Mouse (Mus musculus) small intestine, adult 2 months (tissue): Measurements from ENCODE around the gene Gm10271. TPM values are rescaled to one million over a fixed set of nuclear protein-coding genes. Genes with fewer than 3 reads are reported as not detected.

Source experiments
- H3K27ac ChIP-seq: fragments of 200-500 bp; 2 replicates; pipeline ENCODE4 v1.5.1; 2012; ENCODE audit warnings: low read depth, low read length, control low read depth, inconsistent platforms; ENCODE audit not compliant: insufficient read depth
- H3K27me3 ChIP-seq: fragments of 200-500 bp; 2 replicates; pipeline ENCODE4 v1.6.1; 2012; ENCODE audit warnings: mild to moderate bottlenecking, moderate library complexity, low read length, inconsistent platforms; ENCODE audit not compliant: control insufficient read depth, insufficient read depth
- H3K36me3 ChIP-seq: fragments of 200-500 bp; 2 replicates; pipeline ENCODE4 v1.6.1; 2012; ENCODE audit warnings: mild to moderate bottlenecking, low read length, control low read depth, inconsistent platforms; ENCODE audit not compliant: control insufficient read depth, insufficient read depth
- H3K4me1 ChIP-seq: fragments of 200-500 bp; 2 replicates; pipeline ENCODE4 v1.6.1; 2012; ENCODE audit warnings: low read length, inconsistent platforms, mixed read lengths; ENCODE audit not compliant: control insufficient read depth, insufficient read depth, insufficient read length
- H3K4me3 ChIP-seq: fragments of 200-500 bp; 2 replicates; pipeline ENCODE4 v1.5.1; 2012; ENCODE audit warnings: low read depth, mild to moderate bottlenecking, control low read depth, inconsistent platforms, low read length, moderate library complexity
- CTCF ChIP-seq: fragments of 200-500 bp; IDR thresholded peaks from 2 replicates; pipeline ENCODE4 v1.5.1; 2012; ENCODE audit warnings: low read depth, mild to moderate bottlenecking, control low read depth, inconsistent platforms, low read length, moderate library complexity, mixed read lengths; ENCODE audit not compliant: insufficient replicate concordance, insufficient read length; ENCODE audit errors: extremely low read depth
- POLR2A ChIP-seq: fragments of 200-500 bp; IDR thresholded peaks from 2 replicates; pipeline ENCODE4 v1.6.1; 2012; ENCODE audit warnings: low read depth, mild to moderate bottlenecking, control low read depth, inconsistent platforms, low read length, moderate library complexity
- WGBS: fragments of 180-500 bp; shearing (Covaris S2); methylation state at CpG from one replicate; pipeline ENCODE4 v1.1.7; 2018; 5-methylcytosine and 5-hydroxymethylcytosine counted together
- polyA plus RNA-seq: library from polyadenylated mRNA; depleted of rRNA; stranded (reverse); fragments of >200 nt; gene quantifications from 2 replicates; pipeline ENCODE4 v1.2.3, GENCODE M21; 2012

Gm10271 gene
- polyA plus RNA-seq, 1 experiment: not detected

- Histone ChIP-seq H3K4me3 (no peak overlapping the region), H3K4me1 (no peaks in the 10 kb centered on the region), H3K27ac (no peak overlapping the region), H3K36me3 (no peaks in the 10 kb centered on the region), H3K27me3 (no peaks in the 10 kb centered on the region)
- 70% methylated on average over 2 of the region's 2 CpGs for WGBS
- TF ChIP-seq POLR2A: no peak
- TF ChIP-seq CTCF: no peak
Observed at GRCm38 (mm10) chr10:116977858-116978257, 5.4 kb upstream of the Gm10271 start.

DNA sequence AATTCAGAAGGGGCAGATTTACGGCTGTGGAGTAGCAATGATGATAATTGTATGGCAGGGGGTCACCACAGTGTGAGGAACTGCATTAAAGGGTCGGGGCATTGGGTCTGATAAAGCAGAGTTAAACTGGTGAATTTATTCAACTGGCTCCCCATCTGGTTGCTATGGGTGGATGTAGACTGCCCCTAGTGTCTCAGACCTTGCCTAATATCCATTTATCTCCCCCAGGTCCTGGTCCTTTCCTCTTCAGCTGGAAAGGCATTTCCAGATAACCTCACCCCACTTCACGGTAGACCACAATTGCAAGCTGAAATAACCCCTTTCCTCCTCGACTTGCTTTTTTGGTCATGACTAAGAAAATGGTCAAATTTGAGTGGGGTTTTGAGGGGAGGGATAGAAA lies 5.0 kb upstream of the Gm10271 start:
- no peak overlapping the region for H3K4me3 ChIP-seq
- no peaks in the 10 kb centered on the region for H3K36me3 ChIP-seq
- 49% methylated on average over 4 of the region's 4 CpGs for WGBS
- H3K4me1 ChIP-seq: no peaks in the 10 kb centered on the region
- no peak for TF ChIP-seq CTCF
- TF ChIP-seq POLR2A: no peak
- no peaks in the 10 kb centered on the region for H3K27me3 ChIP-seq
- H3K27ac ChIP-seq: no peak overlapping the region

GRCm38 (mm10) chr10:116968741-116969140 lies 3.7 kb downstream of the Gm10271 start:
- Histone ChIP-seq H3K27ac (no peak overlapping the region), H3K36me3 (no peaks in the 10 kb centered on the region), H3K27me3 (no peaks in the 10 kb centered on the region), H3K4me1 (no peaks in the 10 kb centered on the region), H3K4me3 (no peak overlapping the region)
- WGBS: 58% methylated on average over 4 of the region's 4 CpGs
- TF ChIP-seq POLR2A: no peak
- TF ChIP-seq CTCF: no peak

GRCm38 (mm10) chr10:116966065-116966464 lies 6.3 kb downstream of the Gm10271 start:
- Histone ChIP-seq H3K4me1 (no peaks in the 10 kb centered on the region), H3K27me3 (no peaks in the 10 kb centered on the region), H3K4me3 (no peak overlapping the region), H3K36me3 (no peaks in the 10 kb centered on the region), H3K27ac (no peak overlapping the region)
- TF ChIP-seq CTCF: no peak
- no peak for TF ChIP-seq POLR2A
- 57% methylated on average over 6 of the region's 6 CpGs for WGBS

DNA sequence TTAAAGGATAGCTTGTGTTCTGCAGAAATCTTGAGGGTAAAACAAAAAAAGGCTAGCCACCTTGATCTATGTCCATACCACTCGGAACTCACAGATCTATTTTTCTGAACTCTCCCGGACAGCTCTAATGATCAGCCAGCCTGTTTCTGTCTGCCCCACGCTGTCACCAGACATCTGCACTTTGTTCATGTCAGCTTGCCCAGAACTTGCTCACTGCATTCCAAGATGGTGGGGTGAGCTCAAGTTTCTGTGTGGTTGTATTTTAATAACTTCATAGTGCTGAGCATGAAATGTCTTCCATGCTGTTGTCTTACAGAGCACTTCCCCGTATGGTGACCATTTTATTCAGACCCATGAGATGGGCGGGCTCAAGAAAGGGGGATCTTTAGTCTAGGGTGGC lies 7.1 kb downstream of the Gm10271 start:
- no peaks in the 10 kb centered on the region for H3K36me3 ChIP-seq
- no peaks in the 10 kb centered on the region for H3K4me1 ChIP-seq
- H3K4me3 ChIP-seq: no peak overlapping the region
- no peaks in the 10 kb centered on the region for H3K27me3 ChIP-seq
- TF ChIP-seq POLR2A: no peak
- no peak for TF ChIP-seq CTCF
- 60% methylated on average over 5 of the region's 5 CpGs for WGBS
- no peak overlapping the region for H3K27ac ChIP-seq

- Histone ChIP-seq H3K27ac (no peak overlapping the region), H3K36me3 (no peaks in the 10 kb centered on the region), H3K4me3 (no peak overlapping the region), H3K27me3 (no peaks in the 10 kb centered on the region), H3K4me1 (no peaks in the 10 kb centered on the region)
- TF ChIP-seq POLR2A (no peak), CTCF (no peak)
- 71% methylated on average over 4 of the region's 4 CpGs for WGBS
Observed at GRCm38 (mm10) chr10:116964571-116964970, 7.8 kb downstream of the Gm10271 start.

DNA sequence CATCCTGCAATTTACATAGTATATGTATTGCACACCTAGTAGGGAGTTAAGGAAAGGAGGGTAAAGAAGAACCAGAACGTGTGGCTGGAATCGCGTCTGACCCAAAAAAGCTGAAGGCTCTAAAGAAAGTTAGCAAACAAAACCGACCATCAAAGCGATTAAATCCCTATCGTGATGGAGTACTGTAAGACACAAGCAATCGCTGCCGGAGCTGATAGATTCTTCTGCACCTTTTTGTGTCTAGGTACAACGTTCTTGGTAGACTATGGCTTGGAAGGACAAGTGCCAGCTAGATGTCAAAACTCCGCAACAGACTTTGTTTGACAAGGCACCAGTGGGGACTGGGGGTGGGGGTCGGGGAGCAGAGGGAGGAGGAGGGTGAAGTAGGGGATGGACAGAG lies 8.3 kb downstream of the Gm10271 start:
- Histone ChIP-seq H3K27ac (no peak overlapping the region), H3K4me3 (no peak overlapping the region), H3K27me3 (no peaks in the 10 kb centered on the region), H3K36me3 (no peaks in the 10 kb centered on the region), H3K4me1 (no peaks in the 10 kb centered on the region)
- WGBS: 59% methylated on average over 11 of the region's 11 CpGs
- TF ChIP-seq CTCF: no peak
- TF ChIP-seq POLR2A: no peak

- Histone ChIP-seq H3K27ac (no peak overlapping the region), H3K4me1 (no peaks in the 10 kb centered on the region), H3K4me3 (no peak overlapping the region), H3K27me3 (no peaks in the 10 kb centered on the region), H3K36me3 (no peaks in the 10 kb centered on the region)
- 48% methylated on average over 17 of the region's 17 CpGs for WGBS
- TF ChIP-seq CTCF (no peak), POLR2A (no peak)
Observed at GRCm38 (mm10) chr10:116962803-116963202, 9.6 kb downstream of the Gm10271 start.
